Mouse (Mus musculus) adrenal gland, adult 10 weeks (tissue): ENCODE measurements around the gene Tbc1d32. TPM values are rescaled to one million over a fixed set of nuclear protein-coding genes. Genes with fewer than 3 reads are reported as not detected.

Source experiments
- polyA plus RNA-seq: library from polyadenylated mRNA; stranded (reverse); fragments of 350-450 nt; fragmentation: Illumina TruSeq; extraction: RNeasy Lipid Tissue Mini Kit (QIAGEN cat#74804); gene quantifications from one replicate; pipeline ENCODE4 v1.2.3, GENCODE M21; 2014; ENCODE audit warnings: low read depth, low replicate concordance

Tbc1d32 gene
- 20.3 TPM for polyA plus RNA-seq

DNA sequence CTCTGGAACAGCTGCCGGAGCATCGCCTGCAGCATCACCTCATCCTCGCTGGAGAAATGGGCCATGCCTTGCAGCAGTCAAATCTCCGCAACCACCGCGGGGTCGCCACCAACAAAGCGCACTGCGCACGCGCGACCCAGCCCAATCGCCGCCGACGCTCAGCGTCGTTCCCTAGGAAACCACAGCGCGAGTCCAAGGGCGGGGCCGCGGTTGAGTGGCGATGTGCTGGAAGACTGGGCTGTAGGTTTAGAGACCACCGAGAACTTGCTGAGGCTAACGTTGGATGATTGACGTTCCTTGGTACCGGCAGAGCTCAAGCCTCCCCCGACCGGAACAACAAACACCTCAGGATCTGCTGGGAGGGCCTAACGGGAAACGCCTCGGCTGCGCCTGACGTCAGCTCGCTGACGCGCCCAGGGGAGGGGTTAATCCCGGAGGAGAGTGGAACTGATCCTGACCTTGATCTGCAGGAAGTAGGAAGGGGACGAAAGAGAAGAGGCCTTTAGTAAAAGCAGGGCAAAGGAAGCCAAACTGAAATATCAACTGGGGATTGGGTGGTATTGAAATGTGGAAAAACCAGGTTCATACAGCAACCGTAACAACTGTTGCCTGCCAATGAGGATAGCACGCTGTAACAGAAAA lies at the start of gene Tbc1d32:
Tbc1d32 (minus strand) TSS at position 122 of the 642 bp plus-strand sequence.

DNA sequence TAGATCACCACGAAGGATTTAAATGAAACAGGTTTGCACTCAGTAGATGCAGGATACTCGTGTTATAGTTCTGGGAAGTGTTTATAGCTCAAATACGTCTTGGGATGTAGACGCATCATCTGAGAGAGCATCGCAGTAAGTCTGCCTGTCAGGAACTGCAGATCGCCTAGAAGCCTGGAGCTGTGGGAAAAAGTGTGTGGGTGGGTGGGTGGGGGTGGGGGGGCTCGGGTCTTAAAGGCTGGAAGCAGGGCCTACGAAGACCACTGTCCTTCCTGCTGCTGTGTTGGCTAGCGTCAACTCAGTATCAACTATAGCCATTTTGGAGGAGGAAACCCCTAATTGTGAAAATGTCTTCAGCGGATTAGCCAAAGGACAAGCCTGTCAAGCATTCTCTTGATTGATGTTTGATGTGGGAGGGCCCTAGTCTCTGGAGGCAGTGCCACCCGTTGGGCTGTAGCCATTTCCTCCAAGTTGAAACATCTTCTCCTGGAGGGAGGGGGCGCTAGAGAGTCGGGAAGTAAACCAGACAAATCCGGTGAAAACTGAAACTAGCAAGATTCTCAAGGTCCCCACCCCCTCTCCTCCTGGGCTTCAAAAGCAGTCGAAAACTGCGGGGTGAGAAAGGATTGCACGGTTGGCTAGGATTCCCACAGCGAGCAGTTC lies 122.0 kb downstream of the Tbc1d32 start, which contains the start of gene Msl3l2:
Msl3l2 (plus strand) TSS at position 585 of the 663 bp plus-strand sequence.

Other genes with a start within 250 kb of the Tbc1d32 start
- gene Msl3l2, start 121.8 kb downstream of the Tbc1d32 start, polyA plus RNA-seq: 5.8 TPM
- gene Gja1, start 148.6 kb upstream of the Tbc1d32 start, polyA plus RNA-seq: 368 TPM